Mouse (Mus musculus): Measurements from ENCODE around the gene C130026I21Rik.
"Not testable (repeated sequence)": the region's sequence is repeated elsewhere in the genome, so short reads cannot be mapped to it uniquely, and the experiment has no call there.

The C130026I21Rik gene

DNA sequence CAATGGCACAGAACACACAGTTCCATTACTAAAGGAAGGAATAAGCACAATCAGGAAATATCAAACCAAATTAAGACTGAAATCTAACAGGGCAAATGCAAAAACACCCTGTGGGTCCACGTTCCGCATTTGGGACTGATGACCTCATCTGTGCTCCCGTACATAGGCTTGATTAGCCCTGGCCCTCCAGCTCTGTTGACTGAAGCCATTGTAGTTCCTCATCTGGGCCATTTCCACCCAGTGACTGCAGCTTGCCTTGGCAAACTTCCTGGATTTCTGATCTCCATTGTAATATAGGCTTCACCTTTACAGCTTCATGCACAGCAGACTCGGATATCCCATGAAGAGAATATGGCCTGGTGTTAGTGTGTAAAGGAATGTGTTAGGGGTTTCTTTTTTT is 148.5 kb downstream of the C130026I21Rik start:
- not testable (repeated sequence) for DNase-seq (ENCODE audit: low read depth, low spot score)

DNA sequence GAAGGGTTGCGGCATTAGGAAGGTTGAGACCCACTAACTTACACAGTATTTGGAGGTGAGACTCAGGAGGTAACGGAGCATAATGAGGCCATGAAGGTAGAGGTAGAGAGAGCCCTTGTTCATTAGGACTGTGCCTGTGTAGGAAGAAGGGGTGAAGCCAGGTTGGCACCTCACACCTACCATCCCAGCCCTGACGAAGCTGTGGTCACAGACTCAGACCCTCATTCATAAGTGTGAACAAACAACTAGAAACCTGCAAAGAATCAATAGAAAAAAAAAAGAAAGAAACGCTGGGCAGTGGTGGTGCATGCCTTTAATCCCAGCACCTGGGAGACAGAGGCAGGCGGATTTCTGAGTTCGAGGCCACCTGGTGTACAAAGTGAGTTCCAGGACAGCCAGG is 152.0 kb downstream of the C130026I21Rik start:
- not testable (repeated sequence) for DNase-seq (ENCODE audit: low read depth, low spot score)

DNA sequence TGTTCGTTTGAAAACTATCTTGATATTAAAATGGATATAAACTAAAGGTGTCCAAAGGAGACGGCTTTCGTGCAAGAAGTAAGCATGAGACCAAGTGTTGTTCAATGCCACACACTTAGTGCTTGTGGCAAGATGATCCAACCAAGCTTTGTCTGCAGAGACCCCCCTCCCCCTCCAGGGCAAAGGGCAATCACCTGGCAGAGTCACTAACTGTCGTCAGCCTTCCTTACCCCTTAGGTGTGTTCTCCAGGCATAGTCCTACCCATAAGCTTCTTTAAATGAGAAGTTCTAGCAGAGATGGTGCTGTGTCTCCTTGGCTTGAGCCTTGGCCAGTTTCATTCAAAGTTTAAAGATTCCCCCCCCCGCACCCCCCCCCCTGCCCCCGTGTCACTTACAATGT is 152.8 kb downstream of the C130026I21Rik start:
- DNase-seq (ENCODE audit: low read depth, low spot score) = not testable (repeated sequence)

- not testable (repeated sequence) for DNase-seq (ENCODE audit: low read depth, low spot score)
Observed at GRCm38 (mm10) chr1:85114666-85115402, 155.5 kb downstream of the C130026I21Rik start.

DNA sequence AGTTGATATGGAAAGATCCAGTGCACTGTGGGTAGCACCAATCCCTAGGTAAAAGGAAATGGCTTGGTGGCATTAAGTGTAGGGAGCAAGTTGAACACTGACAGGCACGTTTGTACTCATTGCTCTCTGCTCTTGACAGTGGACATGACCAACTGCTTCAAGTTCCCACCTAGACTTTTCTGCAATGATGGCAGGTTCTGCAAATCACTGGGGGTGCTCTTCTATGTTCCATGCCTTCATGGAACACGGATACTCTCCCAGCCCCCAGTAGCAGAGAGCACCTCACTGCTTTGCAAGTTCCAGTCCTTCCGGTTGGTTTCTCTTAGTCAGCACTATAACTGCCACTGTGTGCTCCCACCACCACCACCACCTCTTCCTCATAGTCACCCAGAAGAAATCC is 156.3 kb downstream of the C130026I21Rik start:
- not testable (repeated sequence) for DNase-seq (ENCODE audit: low read depth, low spot score)

DNA sequence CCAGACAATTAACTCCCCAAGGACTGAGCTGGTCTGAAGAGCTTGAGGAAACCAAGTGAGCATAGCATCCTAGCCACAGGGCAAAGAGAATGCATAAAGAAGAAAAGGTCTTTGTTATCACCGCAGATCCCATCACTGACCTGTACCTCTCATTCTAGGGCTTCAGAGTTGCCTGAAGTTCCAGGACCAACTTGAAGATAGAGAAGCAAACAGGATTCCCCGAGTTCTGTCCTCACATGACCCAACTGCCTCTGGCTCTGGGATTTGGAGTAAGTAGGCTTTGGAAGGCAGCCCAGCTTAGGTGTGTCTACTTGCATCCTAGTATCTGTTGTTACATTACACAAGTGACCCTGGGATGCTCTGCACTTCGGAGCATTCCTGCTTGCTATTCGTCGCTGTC is 157.5 kb downstream of the C130026I21Rik start:
- DNase-seq (ENCODE audit: low read depth, low spot score) = not testable (repeated sequence)

- not testable (repeated sequence) for DNase-seq (ENCODE audit: low read depth, low spot score)
Observed at GRCm38 (mm10) chr1:85112266-85112665, 158.1 kb downstream of the C130026I21Rik start.

- DNase-seq (ENCODE audit: low read depth, low spot score) = not testable (repeated sequence)
Observed at GRCm38 (mm10) chr1:85111572-85111971, 158.8 kb downstream of the C130026I21Rik start.

DNA sequence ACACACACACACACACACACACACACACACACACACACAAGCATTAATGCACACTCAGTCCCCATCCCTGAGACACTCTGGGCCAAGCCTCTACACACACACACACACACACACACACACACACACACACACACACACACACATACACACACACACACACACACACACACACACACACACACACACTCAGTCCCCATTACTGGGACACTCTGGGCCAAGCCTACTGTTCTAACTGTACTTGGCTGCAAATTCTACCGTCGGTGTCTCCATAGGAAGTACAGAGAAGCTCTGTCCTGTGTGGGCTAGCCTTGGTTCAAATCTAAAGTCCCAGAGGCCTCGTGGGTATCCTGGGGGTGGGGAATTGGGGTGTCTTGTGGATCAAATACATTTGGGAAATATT is 159.5 kb downstream of the C130026I21Rik start:
- DNase-seq (ENCODE audit: low read depth, low spot score) = not testable (repeated sequence)

GRCm38 (mm10) chr1:85109753-85110152 is 160.6 kb downstream of the C130026I21Rik start, which contains the start of gene A530032D15Rik:
TSS of gene A530032D15Rik (minus strand) at chr1:85109853.
- DNase-seq (ENCODE audit: low read depth, low spot score) = not testable (repeated sequence)

GRCm38 (mm10) chr1:85106013-85106412 is 164.4 kb downstream of the C130026I21Rik start:
- not testable (repeated sequence) for DNase-seq (ENCODE audit: low read depth, low spot score)

- not testable (repeated sequence) for DNase-seq (ENCODE audit: low read depth, low spot score)
Observed at GRCm38 (mm10) chr1:85105336-85105735, 165.0 kb downstream of the C130026I21Rik start.

GRCm38 (mm10) chr1:85101754-85102153 is 168.6 kb downstream of the C130026I21Rik start:
- DNase-seq (ENCODE audit: low read depth, low spot score) = not testable (repeated sequence)

- DNase-seq (ENCODE audit: low read depth, low spot score) = not testable (repeated sequence)
Observed at GRCm38 (mm10) chr1:85099864-85100263, 170.5 kb downstream of the C130026I21Rik start, which contains the start of gene Gm10553. TSS of gene Gm10553 (plus strand) at chr1:85100164.

DNA sequence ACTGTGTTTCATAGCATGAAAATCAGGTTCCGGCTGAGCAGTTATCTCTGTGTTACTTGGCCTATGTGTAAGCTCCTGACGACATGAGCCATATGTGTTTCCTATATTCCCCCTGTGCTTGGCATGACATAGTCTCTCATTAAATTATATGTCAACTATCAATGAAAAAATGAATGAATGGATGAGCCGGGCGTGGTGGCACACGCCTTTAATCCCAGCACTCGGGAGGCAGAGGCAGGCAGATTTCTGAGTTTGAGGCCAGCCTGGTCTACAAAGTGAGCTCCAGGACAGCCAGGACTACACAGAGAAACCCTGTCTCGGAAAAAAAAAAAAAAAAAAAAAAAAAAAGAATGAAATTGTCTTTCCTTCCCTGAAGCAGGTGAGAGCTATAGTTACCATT is 171.3 kb downstream of the C130026I21Rik start:
- not testable (repeated sequence) for DNase-seq (ENCODE audit: low read depth, low spot score)

GRCm38 (mm10) chr1:85093011-85093572 is 177.3 kb downstream of the C130026I21Rik start:
- not testable (repeated sequence) for DNase-seq (ENCODE audit: low read depth, low spot score)

DNA sequence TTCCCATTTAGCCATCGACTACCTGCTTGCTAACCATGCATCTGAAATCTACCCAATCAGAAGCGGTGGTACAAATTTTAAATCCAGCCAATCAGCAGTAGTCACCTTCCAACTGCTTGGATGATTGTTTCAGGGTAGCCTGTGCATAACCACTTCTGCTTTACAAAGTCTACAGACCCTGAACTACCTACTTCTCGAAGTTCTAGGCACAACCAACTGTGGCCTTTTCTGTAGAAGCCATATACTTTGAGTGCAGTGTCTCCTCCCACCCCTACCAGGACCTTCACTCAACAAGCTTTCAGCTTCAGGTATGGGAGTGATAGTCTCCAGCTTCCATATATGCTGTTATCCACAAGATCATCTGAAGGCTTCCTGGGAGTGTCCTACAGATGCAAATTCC is 178.2 kb downstream of the C130026I21Rik start:
- not testable (repeated sequence) for DNase-seq (ENCODE audit: low read depth, low spot score)

- DNase-seq (ENCODE audit: low read depth, low spot score) = not testable (repeated sequence)
Observed at GRCm38 (mm10) chr1:85086211-85086610, 184.2 kb downstream of the C130026I21Rik start.

- DNase-seq (ENCODE audit: low read depth, low spot score) = not testable (repeated sequence)
Observed at GRCm38 (mm10) chr1:85084803-85085202, 185.6 kb downstream of the C130026I21Rik start.

DNA sequence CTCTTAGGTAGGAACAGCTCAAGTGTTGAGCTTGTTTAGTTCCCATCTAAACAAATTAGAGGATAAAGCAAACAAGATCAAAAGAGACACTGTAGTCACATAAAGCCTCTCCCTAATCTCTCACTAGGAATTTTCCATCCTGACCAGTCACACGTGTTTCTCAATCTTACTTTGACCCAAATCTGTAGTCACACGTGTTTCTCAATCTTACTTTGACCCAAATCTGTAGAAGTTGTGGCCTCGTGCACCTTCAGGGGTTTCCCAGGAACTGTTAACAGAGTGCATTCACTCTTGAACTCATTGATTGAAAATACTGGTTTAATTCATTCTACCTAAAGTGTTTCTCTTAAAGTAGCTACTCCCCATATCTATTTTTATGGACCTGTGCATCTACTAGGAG is 197.3 kb downstream of the C130026I21Rik start:
- DNase-seq (ENCODE audit: low read depth, low spot score) = not testable (repeated sequence)

- not testable (repeated sequence) for DNase-seq (ENCODE audit: low read depth, low spot score)
Observed at GRCm38 (mm10) chr1:85071690-85072089, 198.7 kb downstream of the C130026I21Rik start.

DNA sequence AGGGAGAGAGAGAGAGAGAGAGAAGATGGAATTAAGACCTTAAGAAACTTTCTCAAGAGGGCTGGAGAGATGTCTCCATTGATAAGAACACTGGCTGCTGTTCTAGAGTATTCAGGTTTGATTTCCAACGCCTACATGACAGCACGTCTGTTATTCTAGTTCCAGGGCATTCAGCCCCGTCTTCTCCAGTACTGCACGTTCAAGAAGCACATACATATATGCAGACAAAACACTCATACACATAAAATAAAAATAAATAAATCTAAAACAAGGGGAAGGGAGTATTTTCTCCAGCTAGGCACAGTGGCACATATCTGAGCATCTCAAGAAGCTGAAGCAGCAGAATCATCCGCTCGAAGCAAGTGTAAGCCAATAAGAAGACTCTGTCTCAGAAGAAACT is 234.6 kb downstream of the C130026I21Rik start:
- DNase-seq (ENCODE audit: low read depth, low spot score) = not testable (repeated sequence)

GRCm38 (mm10) chr1:85034394-85034793 is 236.0 kb downstream of the C130026I21Rik start:
- DNase-seq (ENCODE audit: low read depth, low spot score) = not testable (repeated sequence)

Measured in c-Kit-negative CD71-positive TER-119-positive erythroid progenitor cells, embryonic 14.5 days (primary cell).